Mouse (Mus musculus) frontal cortex, postnatal 36 days (tissue): Measurements from ENCODE around the gene Rag1.

Source experiments
- DNase-seq, 2 experiments: peaks; one replicate each; pipeline ENCODE4 v3.0.0; 2022; ENCODE audit warnings: low spot score in 2 of 2

Gene Rag1

GRCm38 (mm10) chr2:101591356-101591755 lies 57.9 kb downstream of the Rag1 start:
- DNase-seq = no peak
